Mouse (Mus musculus) testis, adult 2 months (tissue): Measurements from ENCODE around the gene Erp29.

Source experiments
- CTCF ChIP-seq: fragments of 200-500 bp; IDR thresholded peaks from 2 replicates; pipeline ENCODE4 v1.5.1; 2012; ENCODE audit warnings: low read depth, mild to moderate bottlenecking, inconsistent platforms, low read length, moderate library complexity; ENCODE audit not compliant: control insufficient read depth, insufficient read depth, insufficient replicate concordance
- POLR2A ChIP-seq: fragments of 200-500 bp; IDR thresholded peaks from 2 replicates; pipeline ENCODE4 v1.6.1; 2012; ENCODE audit warnings: low read depth, mild to moderate bottlenecking, inconsistent platforms, low read length, moderate library complexity; ENCODE audit not compliant: control insufficient read depth

GRCm38 (mm10) chr5:121448450-121448849 is 3.9 kb downstream of the Erp29 start:
- TF ChIP-seq POLR2A (no peak), CTCF (no peak)
